Mouse (Mus musculus) heart, postnatal 4 days (tissue): ENCODE results near the gene Ogg1. TPM values are rescaled to one million over a fixed set of nuclear protein-coding genes. Genes with fewer than 3 reads are reported as not detected.
A peak's percentile ranks its signal among the peaks of the same experiment; 100 is the strongest.

Source experiments
- DNase-seq: peaks from one replicate; pipeline ENCODE4 v3.0.0; 2021
- total RNA-seq, 2 experiments: library from RNA; stranded (reverse); gene quantifications; 2 replicates each; pipeline ENCODE4 v1.2.3; 2021

The Ogg1 gene
- 1 to 10 TPM; 5.2 to 6.2 TPM for total RNA-seq

GRCm38 (mm10) chr6:113326533-113327315 is at the start of gene Ogg1:
Gene Ogg1 (plus strand): TSS chr6:113326972.
- peak; percentile 97 for DNase-seq

GRCm38 (mm10) chr6:113281676-113282075 is 45.1 kb upstream of the Ogg1 start:
- DNase-seq = no peak

- peak; percentile 15 for DNase-seq
Measured at GRCm38 (mm10) chr6:113282101-113282802, 44.5 kb upstream of the Ogg1 start, which contains the start of gene Cpne9. Gene Cpne9 (plus strand): TSS chr6:113282307.

GRCm38 (mm10) chr6:113282969-113283368 is 43.8 kb upstream of the Ogg1 start:
- DNase-seq = no peak

GRCm38 (mm10) chr6:113283500-113283899 is 43.3 kb upstream of the Ogg1 start:
- no peak for DNase-seq

- DNase-seq = no peak
Measured at GRCm38 (mm10) chr6:113284931-113285330, 41.8 kb upstream of the Ogg1 start.

GRCm38 (mm10) chr6:113286316-113286715 is 40.5 kb upstream of the Ogg1 start:
- no peak for DNase-seq

- DNase-seq = no peak
Measured at GRCm38 (mm10) chr6:113287236-113287635, 39.5 kb upstream of the Ogg1 start.

GRCm38 (mm10) chr6:113289346-113289745 is 37.4 kb upstream of the Ogg1 start:
- no peak for DNase-seq

GRCm38 (mm10) chr6:113290346-113290745 is 36.4 kb upstream of the Ogg1 start:
- DNase-seq = no peak

- DNase-seq = no peak
Measured at GRCm38 (mm10) chr6:113292938-113293337, 33.8 kb upstream of the Ogg1 start.

- DNase-seq = no peak
Measured at GRCm38 (mm10) chr6:113296046-113296445, 30.7 kb upstream of the Ogg1 start.

- no peak for DNase-seq
Measured at GRCm38 (mm10) chr6:113296639-113297038, 30.1 kb upstream of the Ogg1 start.

GRCm38 (mm10) chr6:113301350-113301749 is 25.4 kb upstream of the Ogg1 start:
- no peak for DNase-seq

GRCm38 (mm10) chr6:113302258-113302657 is 24.5 kb upstream of the Ogg1 start:
- DNase-seq = no peak

- DNase-seq = peak; percentile 100
Measured at GRCm38 (mm10) chr6:113306322-113306985, 20.3 kb upstream of the Ogg1 start.

GRCm38 (mm10) chr6:113306986-113307349 is 19.8 kb upstream of the Ogg1 start, which contains the start of gene Brpf1:
Gene Brpf1 (plus strand): TSS chr6:113307137.
- DNase-seq = no peak

GRCm38 (mm10) chr6:113307481-113308121 is 19.2 kb upstream of the Ogg1 start:
- DNase-seq = peak; percentile 57

- peak; percentile 43 for DNase-seq
Measured at GRCm38 (mm10) chr6:113308141-113308540, 18.6 kb upstream of the Ogg1 start.

GRCm38 (mm10) chr6:113315972-113316371 is 10.8 kb upstream of the Ogg1 start:
- DNase-seq = no peak

- no peak for DNase-seq
Measured at GRCm38 (mm10) chr6:113329396-113329795, 2.6 kb downstream of the Ogg1 start.

GRCm38 (mm10) chr6:113330547-113330946 is 3.8 kb downstream of the Ogg1 start:
- no peak for DNase-seq

GRCm38 (mm10) chr6:113331721-113332120 is 4.9 kb downstream of the Ogg1 start:
- DNase-seq = no peak
